Mouse (Mus musculus) hindbrain, embryonic 11.5 days (tissue): ENCODE results near the gene Ebf4. TPM values are rescaled to one million over a fixed set of nuclear protein-coding genes. Genes with fewer than 3 reads are reported as not detected.

Experiments
- ATAC-seq: fragments of 200-750 bp; cut with Nextera tagmentation; 2 replicates; pipeline ENCODE4 v1.8.0; 2017; ENCODE audit warnings: mild to moderate bottlenecking, moderate TSS enrichment, moderate library complexity; ENCODE audit not compliant: low FRiP score
- DNase-seq: peaks from one replicate; pipeline ENCODE4 v3.0.0-alpha.2; 2015; ENCODE audit warnings: low spot score
- H3K27ac ChIP-seq: fragments of 300-500 bp; sonication (generic); 2 replicates; pipeline ENCODE4 v1.5.1; 2014; ENCODE audit warnings: mild to moderate bottlenecking, low read depth, low read length
- H3K27me3 ChIP-seq: fragments of 300-500 bp; sonication (generic); 2 replicates; pipeline ENCODE4 v1.6.1; 2014; ENCODE audit warnings: mild to moderate bottlenecking, low read length, moderate library complexity, mixed read lengths; ENCODE audit not compliant: control insufficient read depth, insufficient read depth
- H3K36me3 ChIP-seq: fragments of 300-500 bp; sonication (generic); 2 replicates; pipeline ENCODE4 v1.6.1; 2014; ENCODE audit warnings: mild to moderate bottlenecking, low read length, moderate library complexity, mixed read lengths; ENCODE audit not compliant: control insufficient read depth, insufficient read depth
- H3K4me1 ChIP-seq: fragments of 300-500 bp; sonication (generic); replicated peaks from 2 replicates; pipeline ENCODE4 v1.6.1; 2014; ENCODE audit warnings: low read length, mixed read lengths; ENCODE audit not compliant: control insufficient read depth, insufficient read depth
- H3K4me2 ChIP-seq: fragments of 300-500 bp; sonication (generic); replicated peaks from 2 replicates; pipeline ENCODE4 v1.6.1; 2014; ENCODE audit warnings: mild to moderate bottlenecking, low read depth, low read length
- H3K4me3 ChIP-seq: fragments of 300-500 bp; sonication (generic); 2 replicates; pipeline ENCODE4 v1.5.1; 2014; ENCODE audit warnings: low read depth, low read length
- H3K9ac ChIP-seq: fragments of 300-500 bp; sonication (generic); 2 replicates; pipeline ENCODE4 v1.6.1; 2014; ENCODE audit warnings: low read depth, low read length
- H3K9me3 ChIP-seq: fragments of 300-500 bp; sonication (generic); 2 replicates; pipeline ENCODE4 v1.6.1; 2016; ENCODE audit warnings: low read length; ENCODE audit not compliant: control insufficient read depth
- WGBS: fragments of 180-500 bp; shearing (Covaris S2); extraction: QIAGEN DNeasy Blood & Tissue Kit; methylation state at CpG from one replicate; pipeline ENCODE4 v1.1.7; 2014; 5-methylcytosine and 5-hydroxymethylcytosine counted together
- polyA plus RNA-seq: library from polyadenylated mRNA; unstranded; fragments of >200 nt; fragmentation: Nextera tagmentation; extraction: Ambion mirVana; gene quantifications from 2 replicates; pipeline ENCODE4 v1.2.1, GENCODE M21; 2014

Gene Ebf4
- polyA plus RNA-seq, 1 experiment from 2014 or later = 1.1 TPM

GRCm38 (mm10) chr2:130303014-130303413, 8.0 kb downstream of the Ebf4 start:
- no peak overlapping the region for H3K9ac ChIP-seq
- no peak overlapping the region for H3K4me2 ChIP-seq
- 52% methylated on average over 4 of the region's 4 CpGs for WGBS
- no peaks in the 10 kb centered on the region for H3K9me3 ChIP-seq
- H3K27me3 ChIP-seq = no peaks in the 10 kb centered on the region
- H3K4me1 ChIP-seq = no peaks in the 10 kb centered on the region
- H3K4me3 ChIP-seq = no peak overlapping the region
- ATAC-seq (no peak), DNase-seq (no peak)
- no peaks in the 10 kb centered on the region for H3K36me3 ChIP-seq
- no peak overlapping the region for H3K27ac ChIP-seq

DNA sequence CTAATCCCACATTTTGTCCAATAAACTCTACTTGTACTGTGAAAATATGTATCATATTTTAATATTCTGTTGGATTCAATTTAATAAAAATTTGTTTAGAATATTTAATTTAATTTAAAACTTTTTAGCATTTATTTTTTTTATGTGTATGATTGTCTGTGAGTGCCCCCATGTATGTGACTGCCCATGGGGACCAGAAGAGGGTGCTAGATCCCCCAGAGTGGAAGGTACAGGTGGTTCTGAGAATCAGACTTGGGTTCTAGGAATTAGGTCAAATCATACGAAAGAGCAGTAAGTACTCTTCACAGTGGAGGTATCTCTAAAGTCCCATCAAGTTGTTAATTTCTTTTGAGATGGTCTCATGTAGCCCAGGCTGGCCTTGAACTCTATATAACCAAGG, 32.1 kb downstream of the Ebf4 start:
- DNase-seq (no peak), ATAC-seq (no peak)
- WGBS = 69% methylated on average over 1 of the region's 1 CpGs

DNA sequence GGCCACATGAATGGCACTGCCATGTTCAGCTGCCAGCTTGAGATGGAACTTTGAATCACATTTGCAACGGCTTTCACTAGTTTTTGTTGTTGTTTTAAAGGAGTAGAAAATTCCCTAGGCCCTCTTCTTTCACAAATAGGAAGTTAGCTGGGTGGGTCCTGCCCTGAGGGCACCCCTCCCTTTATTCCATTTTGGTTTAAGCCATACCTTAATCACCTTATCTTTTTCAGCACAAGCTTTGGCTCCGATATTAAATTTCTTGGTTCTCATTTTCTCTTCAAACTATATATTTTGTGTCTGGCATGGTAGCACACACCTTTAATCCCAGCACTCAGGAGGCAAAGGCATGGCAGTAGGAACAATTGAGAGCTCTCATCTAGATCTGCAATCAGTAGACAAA, 34.5 kb downstream of the Ebf4 start:
- no peak overlapping the region for H3K9ac ChIP-seq
- H3K4me1 ChIP-seq = no peaks in the 10 kb centered on the region
- DNase-seq (no peak), ATAC-seq (no peak)
- H3K4me2 ChIP-seq = no peak overlapping the region
- no peaks in the 10 kb centered on the region for H3K9me3 ChIP-seq
- no peak overlapping the region for H3K27ac ChIP-seq
- H3K36me3 ChIP-seq = no peaks in the 10 kb centered on the region
- no peak overlapping the region for H3K4me3 ChIP-seq
- 88% methylated on average over 2 of the region's 2 CpGs for WGBS
- H3K27me3 ChIP-seq = no peaks in the 10 kb centered on the region

More for the DNA sequence above, 32.1 kb downstream of the Ebf4 start:
- Histone ChIP-seq H3K27me3 (no peaks in the 10 kb centered on the region), H3K4me1 (no peaks in the 10 kb centered on the region), H3K36me3 (no peaks in the 10 kb centered on the region), H3K9ac (no peak overlapping the region), H3K27ac (no peak overlapping the region), H3K4me2 (no peak overlapping the region), H3K4me3 (no peak overlapping the region), H3K9me3 (no peaks in the 10 kb centered on the region)

GRCm38 (mm10) chr2:130335112-130335511, 40.1 kb downstream of the Ebf4 start:
- H3K4me3 ChIP-seq = no peak overlapping the region
- DNase-seq = no peak
- no peaks in the 10 kb centered on the region for H3K36me3 ChIP-seq
- H3K27ac ChIP-seq = no peak overlapping the region
- H3K9ac ChIP-seq = no peak overlapping the region
- H3K9me3 ChIP-seq = no peaks in the 10 kb centered on the region
- no peaks in the 10 kb centered on the region for H3K27me3 ChIP-seq
- no peaks in the 10 kb centered on the region for H3K4me1 ChIP-seq
- ATAC-seq = no peak
- 88% methylated on average over 6 of the region's 6 CpGs for WGBS
- no peak overlapping the region for H3K4me2 ChIP-seq

GRCm38 (mm10) chr2:130340464-130341219, 45.7 kb downstream of the Ebf4 start:
- no peaks in the 10 kb centered on the region for H3K27me3 ChIP-seq
- H3K27ac ChIP-seq = no peak overlapping the region
- H3K9ac ChIP-seq = no peak overlapping the region
- H3K4me3 ChIP-seq = no peak overlapping the region
- ATAC-seq (no peak), DNase-seq (no peak)
- H3K9me3 ChIP-seq = no peaks in the 10 kb centered on the region
- H3K4me2 ChIP-seq = no peak overlapping the region
- 91% methylated on average over 8 of the region's 8 CpGs for WGBS
- H3K4me1 ChIP-seq = no peaks in the 10 kb centered on the region
- H3K36me3 ChIP-seq = no peaks in the 10 kb centered on the region

DNA sequence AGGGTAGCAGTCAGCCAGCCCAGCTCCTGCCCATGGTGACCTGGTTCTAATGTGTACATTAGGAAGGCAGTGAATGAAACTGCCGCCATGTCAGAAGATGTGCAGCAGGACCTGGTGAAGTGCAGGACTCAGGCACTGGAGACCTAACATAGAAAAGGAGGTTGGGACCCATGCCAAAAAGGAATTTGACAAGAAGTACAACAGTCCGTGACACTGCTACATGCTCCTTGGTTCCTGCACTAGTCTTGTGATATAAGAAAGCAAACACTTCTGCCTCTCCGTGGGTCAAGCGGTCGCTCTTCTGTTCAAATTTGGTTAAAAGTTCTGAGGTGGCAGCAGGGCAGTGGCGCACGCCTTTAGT, 46.2 kb downstream of the Ebf4 start:
- no peak overlapping the region for H3K27ac ChIP-seq
- H3K9me3 ChIP-seq = no peaks in the 10 kb centered on the region
- DNase-seq = no peak
- no peaks in the 10 kb centered on the region for H3K36me3 ChIP-seq
- H3K4me1 ChIP-seq = no peaks in the 10 kb centered on the region
- no peaks in the 10 kb centered on the region for H3K27me3 ChIP-seq
- 91% methylated on average over 7 of the region's 7 CpGs for WGBS
- no peak overlapping the region for H3K4me3 ChIP-seq
- no peak for ATAC-seq
- H3K4me2 ChIP-seq = no peak overlapping the region
- H3K9ac ChIP-seq = no peak overlapping the region

DNA sequence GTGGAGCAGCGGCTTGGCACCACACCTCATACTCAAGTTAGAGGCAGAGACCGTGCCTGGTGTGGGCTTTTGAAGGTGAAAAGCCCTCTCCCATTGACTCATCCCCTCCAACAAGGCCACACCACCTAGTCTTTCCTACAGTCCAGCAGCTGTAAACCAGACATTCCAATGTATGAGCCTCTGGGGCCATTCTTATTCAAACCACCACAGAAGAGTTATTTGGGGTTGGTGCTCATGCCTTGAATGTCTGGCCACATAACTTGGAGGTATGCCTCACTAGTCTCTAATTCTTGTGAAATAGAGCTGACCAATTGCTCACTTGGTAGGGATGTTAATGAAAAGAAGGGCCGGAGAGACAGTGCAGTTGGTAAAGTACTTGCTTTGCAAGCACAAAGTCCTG, 55.4 kb downstream of the Ebf4 start:
- 89% methylated on average over 3 of the region's 3 CpGs for WGBS
- DNase-seq (no peak), ATAC-seq (no peak)
- no peaks in the 10 kb centered on the region for H3K9me3 ChIP-seq
- H3K4me1 ChIP-seq = no peaks in the 10 kb centered on the region
- no peak overlapping the region for H3K4me3 ChIP-seq
- no peak overlapping the region for H3K9ac ChIP-seq
- H3K4me2 ChIP-seq = no peak overlapping the region
- no peak overlapping the region for H3K27ac ChIP-seq
- H3K27me3 ChIP-seq = no peaks in the 10 kb centered on the region
- H3K36me3 ChIP-seq = no peaks in the 10 kb centered on the region

GRCm38 (mm10) chr2:130351758-130352339, 56.9 kb downstream of the Ebf4 start:
- Histone ChIP-seq H3K4me1 (no peaks in the 10 kb centered on the region), H3K4me2 (no peak overlapping the region), H3K9ac (no peak overlapping the region), H3K27ac (no peak overlapping the region), H3K9me3 (no peaks in the 10 kb centered on the region), H3K4me3 (no peak overlapping the region), H3K27me3 (no peaks in the 10 kb centered on the region), H3K36me3 (no peaks in the 10 kb centered on the region)
- DNase-seq = peak; percentile 10
- peak; percentile 80 for ATAC-seq
- WGBS = 37% methylated on average over 5 of the region's 5 CpGs

DNA sequence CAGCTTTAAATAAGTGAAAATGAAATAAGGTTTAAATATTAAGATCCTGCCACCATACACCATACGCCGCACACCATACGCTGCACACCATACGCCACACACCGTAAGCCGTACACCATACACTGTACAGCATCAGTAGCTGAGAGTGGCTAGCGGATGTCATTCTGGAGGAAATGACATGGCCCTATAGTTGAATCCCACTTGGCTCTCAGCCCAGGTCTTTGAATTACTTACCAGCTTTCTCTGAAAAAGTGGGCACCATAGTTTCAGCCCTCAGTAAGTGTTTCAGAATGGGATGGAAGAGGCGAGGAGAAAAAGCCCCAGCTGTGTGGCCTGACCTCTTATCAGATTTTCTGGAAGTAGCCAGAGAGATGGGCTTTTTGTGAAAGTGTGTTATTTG, 58.4 kb downstream of the Ebf4 start:
- Histone ChIP-seq H3K27ac (no peak overlapping the region), H3K4me3 (no peak overlapping the region), H3K4me1 (no peaks in the 10 kb centered on the region), H3K9me3 (no peaks in the 10 kb centered on the region), H3K9ac (no peak overlapping the region), H3K36me3 (no peaks in the 10 kb centered on the region), H3K27me3 (peaks cover 2% of the 10 kb centered on the region; the same call in 1 of the 2 replicates), H3K4me2 (no peak overlapping the region)
- ATAC-seq (no peak), DNase-seq (no peak)
- 95% methylated on average over 8 of the region's 8 CpGs for WGBS
